Mouse (Mus musculus) spleen, adult 2 months (tissue): ENCODE data around the gene Gm10271.

ENCODE experiments used
- CTCF ChIP-seq: fragments of 200-500 bp; IDR thresholded peaks from 2 replicates; pipeline ENCODE4 v1.5.1; 2011; ENCODE audit warnings: mild to moderate bottlenecking, inconsistent platforms; ENCODE audit not compliant: insufficient read depth, insufficient read length, insufficient replicate concordance; ENCODE audit errors: extremely low read depth
- POLR2A ChIP-seq: fragments of 200-500 bp; IDR thresholded peaks from 2 replicates; pipeline ENCODE4 v1.6.1; 2011; ENCODE audit warnings: low read depth, low read length, inconsistent platforms

GRCm38 (mm10) chr10:116964084-116964483 is 8.3 kb downstream of the Gm10271 start:
- TF ChIP-seq CTCF = no peak
- no peak for TF ChIP-seq POLR2A
